Mouse (Mus musculus): ENCODE measurements at regions not wholly inside any gene's neighbourhood (a gene's known extent, or its start where the extent isn't known, plus 50 kb on each side); places are given as distances from the start of the nearest gene placed in this dataset.

DNA sequence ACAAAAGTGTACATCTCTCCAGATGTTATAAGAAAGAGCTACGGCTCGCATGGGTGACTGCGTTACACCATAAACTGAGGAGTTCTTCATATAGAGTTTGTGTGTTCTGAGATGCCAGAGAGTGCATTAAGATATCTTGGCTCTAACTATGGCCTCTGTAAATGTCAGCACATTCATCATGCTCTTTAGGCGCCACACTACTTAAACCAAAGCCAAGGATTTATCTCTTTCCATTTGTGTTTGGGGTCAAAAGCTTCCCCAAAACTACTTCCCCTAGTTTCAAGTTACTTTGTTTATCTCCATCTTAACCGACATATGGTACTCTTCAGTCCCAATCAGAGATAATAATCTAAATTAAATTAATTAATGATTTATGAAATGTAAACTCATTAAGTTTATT lies 541.3 kb upstream of the N6amt1 start:
- TF ChIP-seq FLI1 (IDR thresholded peaks at IDR 0.05; ENCODE audit: low read length) (no peak), GATA1 (IDR thresholded peaks at IDR 0.05; ENCODE audit: borderline replicate concordance, low read length) (no peak)
